Mouse (Mus musculus) lung, embryonic 16.5 days (tissue): ENCODE data around the gene Atxn1. TPM values are rescaled to one million over a fixed set of nuclear protein-coding genes. Genes with fewer than 3 reads are reported as not detected.

Experiments used
- ATAC-seq: fragments of 200-750 bp; cut with Nextera tagmentation; 2 replicates; pipeline ENCODE4 v1.8.0; 2017; ENCODE audit warnings: low read depth, mild to moderate bottlenecking, moderate library complexity
- H3K27ac ChIP-seq: fragments of 300-500 bp; sonication (generic); 2 replicates; pipeline ENCODE4 v1.5.1; 2014; ENCODE audit warnings: mild to moderate bottlenecking, control low read depth, low read length
- H3K27me3 ChIP-seq: fragments of 300-500 bp; sonication (generic); 2 replicates; pipeline ENCODE4 v1.6.1; 2014; ENCODE audit warnings: low read depth, low read length, mixed read lengths; ENCODE audit not compliant: control insufficient read depth, insufficient read depth
- H3K36me3 ChIP-seq: fragments of 300-500 bp; sonication (generic); 2 replicates; pipeline ENCODE4 v1.6.1; 2014; ENCODE audit warnings: low read length; ENCODE audit not compliant: control insufficient read depth, insufficient read depth
- H3K4me1 ChIP-seq: fragments of 300-500 bp; sonication (generic); replicated peaks from 2 replicates; pipeline ENCODE4 v1.6.1; 2014; ENCODE audit warnings: low read length, mixed read lengths; ENCODE audit not compliant: control insufficient read depth, insufficient read depth
- H3K4me2 ChIP-seq: fragments of 300-500 bp; sonication (generic); 2 replicates; pipeline ENCODE4 v1.6.1; 2014; ENCODE audit warnings: low read depth, low read length, control low read depth
- H3K4me3 ChIP-seq: fragments of 300-500 bp; sonication (generic); 2 replicates; pipeline ENCODE4 v1.5.1; 2014; ENCODE audit warnings: mild to moderate bottlenecking, low read length, control low read depth
- H3K9ac ChIP-seq: fragments of 300-500 bp; sonication (generic); 2 replicates; pipeline ENCODE4 v1.6.1; 2014; ENCODE audit warnings: low read length, control low read depth
- H3K9me3 ChIP-seq: fragments of 300-500 bp; sonication (generic); 2 replicates; pipeline ENCODE4 v1.6.1; 2016; ENCODE audit warnings: low read length; ENCODE audit not compliant: control insufficient read depth
- WGBS: fragments of 180-500 bp; shearing (Covaris S2); extraction: QIAGEN DNeasy Blood & Tissue Kit; methylation state at CpG from one replicate; pipeline ENCODE4 v1.1.7; 2014; 5-methylcytosine and 5-hydroxymethylcytosine counted together
- polyA plus RNA-seq: library from polyadenylated mRNA; unstranded; fragments of >200 nt; fragmentation: Nextera tagmentation; extraction: Ambion mirVana; gene quantifications from 2 replicates; pipeline ENCODE4 v1.2.1, GENCODE M21; 2015

The Atxn1 gene
- polyA plus RNA-seq, 1 experiment from 2014 or later, result 8.3 TPM

GRCm38 (mm10) chr13:45965594-45966432, 1.0 kb upstream of the Atxn1 start:
- Histone ChIP-seq H3K27ac (peak overlapping the region; percentile 98), H3K27me3 (no peaks in the 10 kb centered on the region), H3K9me3 (no peaks in the 10 kb centered on the region), H3K36me3 (no peaks in the 10 kb centered on the region), H3K9ac (peak overlapping the region; percentile 96), H3K4me2 (peak overlapping the region; percentile 95), H3K4me3 (peak overlapping the region; percentile 88), H3K4me1 (peaks cover 27% of the 10 kb centered on the region)
- under 1% methylated on average over 41 of the region's 41 CpGs for WGBS
- ATAC-seq, result 0 out of 2 replicates have a peak, but pooled peaks have one; percentile 2

GRCm38 (mm10) chr13:45964331-45964852, 416 bp downstream of the Atxn1 start:
- Histone ChIP-seq H3K27me3 (no peaks in the 10 kb centered on the region), H3K4me2 (peak overlapping the region; percentile 95), H3K36me3 (no peaks in the 10 kb centered on the region), H3K27ac (peak overlapping the region; percentile 98), H3K4me1 (peaks cover 27% of the 10 kb centered on the region), H3K9ac (peak overlapping the region; percentile 96), H3K9me3 (no peaks in the 10 kb centered on the region), H3K4me3 (peak overlapping the region; percentile 88)
- peak; percentile 32 for ATAC-seq
- WGBS, result under 1% methylated on average over 21 of the region's 39 CpGs

GRCm38 (mm10) chr13:45963497-45964330, 1.1 kb downstream of the Atxn1 start:
- Histone ChIP-seq H3K4me1 (peaks cover 30% of the 10 kb centered on the region), H3K4me2 (peak overlapping the region; percentile 95), H3K27ac (peak overlapping the region; percentile 98), H3K9ac (peak overlapping the region; percentile 96), H3K9me3 (no peaks in the 10 kb centered on the region), H3K36me3 (no peaks in the 10 kb centered on the region), H3K27me3 (no peaks in the 10 kb centered on the region), H3K4me3 (peak overlapping the region; percentile 88)
- ATAC-seq, result peak; percentile 67
- 0% methylated on average over 72 of the region's 95 CpGs for WGBS

GRCm38 (mm10) chr13:45962776-45963175, 2.0 kb downstream of the Atxn1 start:
- peak overlapping the region; percentile 88 for H3K4me3 ChIP-seq
- H3K9me3 ChIP-seq, result no peaks in the 10 kb centered on the region
- peaks cover 38% of the 10 kb centered on the region for H3K4me1 ChIP-seq
- H3K27ac ChIP-seq, result peak overlapping the region; percentile 98
- ATAC-seq, result no peak
- no peaks in the 10 kb centered on the region for H3K27me3 ChIP-seq
- H3K9ac ChIP-seq, result peak overlapping the region; percentile 96
- WGBS, result 5% methylated on average over 5 of the region's 5 CpGs
- H3K4me2 ChIP-seq, result peak overlapping the region; percentile 95
- no peaks in the 10 kb centered on the region for H3K36me3 ChIP-seq

GRCm38 (mm10) chr13:45961871-45962630, 2.8 kb downstream of the Atxn1 start:
- H3K9me3 ChIP-seq, result no peaks in the 10 kb centered on the region
- H3K9ac ChIP-seq, result peak overlapping the region; percentile 96
- no peaks in the 10 kb centered on the region for H3K27me3 ChIP-seq
- H3K36me3 ChIP-seq, result no peaks in the 10 kb centered on the region
- WGBS, result 33% methylated on average over 9 of the region's 9 CpGs
- no peak for ATAC-seq
- H3K4me3 ChIP-seq, result peak overlapping the region; percentile 88
- peaks cover 38% of the 10 kb centered on the region for H3K4me1 ChIP-seq
- peak overlapping the region; percentile 95 for H3K4me2 ChIP-seq
- H3K27ac ChIP-seq, result peak overlapping the region; percentile 98

- Histone ChIP-seq H3K9ac (peak overlapping the region; percentile 49), H3K4me3 (peak overlapping the region; percentile 1; the same call in 1 of the 2 replicates), H3K4me2 (peak overlapping the region; percentile 40), H3K27ac (peak overlapping the region; percentile 90), H3K27me3 (no peaks in the 10 kb centered on the region), H3K36me3 (no peaks in the 10 kb centered on the region), H3K4me1 (peaks cover 35% of the 10 kb centered on the region), H3K9me3 (no peaks in the 10 kb centered on the region)
- no peak for ATAC-seq
- WGBS, result 29% methylated on average over 14 of the region's 14 CpGs
These were observed 4.4 kb downstream of the Atxn1 start for GRCm38 (mm10) chr13:45960311-45960965.

- Histone ChIP-seq H3K27ac (no peak overlapping the region), H3K9me3 (no peaks in the 10 kb centered on the region), H3K4me2 (no peak overlapping the region), H3K36me3 (no peaks in the 10 kb centered on the region), H3K9ac (no peak overlapping the region), H3K4me1 (peaks cover 36% of the 10 kb centered on the region), H3K27me3 (no peaks in the 10 kb centered on the region), H3K4me3 (no peak overlapping the region)
- no peak for ATAC-seq
- 40% methylated on average over 4 of the region's 4 CpGs for WGBS
These were observed 6.5 kb downstream of the Atxn1 start for GRCm38 (mm10) chr13:45958306-45958705.

GRCm38 (mm10) chr13:45957629-45958028, 7.2 kb downstream of the Atxn1 start:
- Histone ChIP-seq H3K36me3 (no peaks in the 10 kb centered on the region), H3K27ac (no peak overlapping the region), H3K4me1 (peaks cover 34% of the 10 kb centered on the region), H3K4me3 (no peak overlapping the region), H3K9ac (no peak overlapping the region), H3K9me3 (no peaks in the 10 kb centered on the region), H3K4me2 (no peak overlapping the region), H3K27me3 (no peaks in the 10 kb centered on the region)
- WGBS, result 81% methylated on average over 5 of the region's 5 CpGs
- no peak for ATAC-seq
